Comparison of ENCODE assay signal across 30 mouse cellular contexts in the genomic region with DNA sequence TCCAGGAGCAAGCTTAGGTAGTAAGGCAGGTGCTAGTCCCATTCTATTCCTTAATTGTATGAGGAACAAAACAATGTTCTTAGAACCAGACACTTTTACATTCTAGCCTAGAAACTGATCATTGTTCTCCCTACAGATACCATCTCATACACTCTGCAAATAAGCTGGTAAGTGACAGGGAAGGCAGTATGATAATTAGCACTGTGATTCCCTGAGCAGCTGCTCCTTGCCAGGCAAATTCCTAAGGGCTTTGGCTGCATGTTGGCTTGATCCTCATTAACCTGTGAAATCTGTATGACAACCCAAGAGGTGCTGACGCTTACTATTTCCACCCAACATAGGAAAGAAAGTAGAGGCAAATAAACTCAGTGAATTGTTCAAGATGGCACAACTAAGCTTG.
DNase-seq lines count a peak whose midpoint lies in the region; ATAC-seq and TF ChIP-seq lines count a peak whose summit lies in the region.
"Had no signal": no experiment of that assay in that cellular context is flagged by ENCODE, and none has a peak within 500 bp of the region (broad histone marks: within the 10 kb centered on the region; RNA-seq: fewer than 3 reads in every experiment).

No protein-coding gene starts in this region.

- H3K4me2 ChIP-seq in midbrain, embryonic 11.5 days: no peak overlapping the region
- H3K4me2 ChIP-seq in midbrain, postnatal 0 days (ENCODE audit: low read depth, low read length, poor library complexity, severe bottlenecking): no peak overlapping the region
- no peak overlapping the region for H3K4me2 ChIP-seq in embryonic facial prominence, embryonic 15.5 days (replicated peaks)
- no peak overlapping the region for H3K4me2 ChIP-seq in forebrain, embryonic 15.5 days (replicated peaks)
- H3K4me2 ChIP-seq: embryonic facial prominence, embryonic 13.5 days; heart, embryonic 11.5 days; hindbrain, embryonic 15.5 days; limb, embryonic 13.5 days; liver, embryonic 11.5 days; lung, embryonic 15.5 days; neural tube, embryonic 13.5 days; stomach, embryonic 15.5 days had no signal

- DNase-seq in midbrain, embryonic 11.5 days (ENCODE audit: low spot score, missing footprints): no peak
- no peak for DNase-seq in midbrain, postnatal 0 days (ENCODE audit: low spot score)
- DNase-seq in retina, postnatal 1 day: peak; percentile 40
- DNase-seq in adipocyte (ENCODE audit: low spot score): no peak
- no peak for DNase-seq in thymus, adult 2 months
- DNase-seq: adrenal gland, adult 8-10 months; B cell, adult 2 months; cerebellum, adult 11 months; cerebellum, adult 9-11 months; embryo, embryonic 11 days; gastrocnemius, postnatal 36 days; heart, adult 18-20 months; heart, postnatal 4 days; kidney, adult 11 months; kidney, postnatal 14 days; right cerebral cortex, postnatal 25 days; thymus, postnatal 25 days had no signal

- H3K4me3 ChIP-seq in midbrain, embryonic 11.5 days (ENCODE audit: low read depth, low read length): no peak overlapping the region
- H3K4me3 ChIP-seq in midbrain, postnatal 0 days (ENCODE audit: low read depth, low read length): no peak overlapping the region
- H3K4me3 ChIP-seq in embryonic facial prominence, embryonic 15.5 days (replicated peaks): no peak overlapping the region
- no peak overlapping the region for H3K4me3 ChIP-seq in forebrain, embryonic 15.5 days
- no peak overlapping the region for H3K4me3 ChIP-seq in thymus, adult 2 months (ENCODE audit: control insufficient read depth, insufficient read depth, low read length)
- H3K4me3 ChIP-seq: embryonic facial prominence, embryonic 13.5 days; hindbrain, embryonic 15.5 days; left cerebral cortex, adult 2 months; limb, embryonic 13.5 days; lung, embryonic 15.5 days; neural tube, embryonic 13.5 days; stomach, embryonic 15.5 days had no signal

- H3K9ac ChIP-seq in midbrain, embryonic 11.5 days (ENCODE audit: low read length): no peak overlapping the region
- H3K9ac ChIP-seq in midbrain, postnatal 0 days (replicated peaks; ENCODE audit: low read length, poor library complexity, severe bottlenecking): no peak overlapping the region
- H3K9ac ChIP-seq in embryonic facial prominence, embryonic 15.5 days: no peak overlapping the region
- H3K9ac ChIP-seq in forebrain, embryonic 15.5 days (replicated peaks): no peak overlapping the region
- H3K9ac ChIP-seq: embryonic facial prominence, embryonic 13.5 days; hindbrain, embryonic 15.5 days; limb, embryonic 13.5 days; lung, embryonic 15.5 days; neural tube, embryonic 13.5 days; stomach, embryonic 15.5 days had no signal

- TF ChIP-seq POLR2A in thymus, adult 2 months (IDR thresholded peaks at IDR 0.05; ENCODE audit: control insufficient read depth, extremely low read depth, insufficient read depth, low read length, poor library complexity): no peak

- no peak for TF ChIP-seq CTCF in midbrain, postnatal 0 days (IDR thresholded peaks at IDR 0.05)
- no peak for TF ChIP-seq CTCF in thymus, adult 2 months (IDR thresholded peaks at IDR 0.05; ENCODE audit: borderline replicate concordance, control insufficient read depth, extremely low read depth, insufficient read depth, low read length, poor library complexity)

- H3K27ac ChIP-seq in midbrain, embryonic 11.5 days (ENCODE audit: low read depth, low read length): no peak overlapping the region
- H3K27ac ChIP-seq in midbrain, postnatal 0 days (ENCODE audit: low read depth, low read length): no peak overlapping the region
- H3K27ac ChIP-seq in embryonic facial prominence, embryonic 15.5 days (replicated peaks): no peak overlapping the region
- H3K27ac ChIP-seq in forebrain, embryonic 15.5 days (replicated peaks): no peak overlapping the region
- no peak overlapping the region for H3K27ac ChIP-seq in thymus, adult 2 months (ENCODE audit: control insufficient read depth, insufficient read depth, low read length)
- H3K27ac ChIP-seq: embryonic facial prominence, embryonic 13.5 days; hindbrain, embryonic 15.5 days; left cerebral cortex, adult 2 months; limb, embryonic 13.5 days; lung, embryonic 15.5 days; neural tube, embryonic 13.5 days; stomach, embryonic 15.5 days had no signal

- no peaks in the 10 kb centered on the region for H3K27me3 ChIP-seq in midbrain, embryonic 11.5 days (ENCODE audit: control insufficient read depth, insufficient read depth, low read length)
- H3K27me3 ChIP-seq in midbrain, postnatal 0 days (ENCODE audit: insufficient read depth, low read length): no peaks in the 10 kb centered on the region
- H3K27me3 ChIP-seq in embryonic facial prominence, embryonic 15.5 days: no peaks in the 10 kb centered on the region
- H3K27me3 ChIP-seq in forebrain, embryonic 15.5 days: no peaks in the 10 kb centered on the region
- H3K27me3 ChIP-seq in thymus, adult 2 months (ENCODE audit: control insufficient read depth, insufficient read depth, low read length): no peaks in the 10 kb centered on the region
- H3K27me3 ChIP-seq: embryonic facial prominence, embryonic 13.5 days; hindbrain, embryonic 15.5 days; limb, embryonic 13.5 days; lung, embryonic 15.5 days; neural tube, embryonic 13.5 days; stomach, embryonic 15.5 days had no signal

- ATAC-seq in midbrain, embryonic 11.5 days (ENCODE audit: low FRiP score): peak; percentile 35; the same call in 1 of the 2 replicates
- ATAC-seq in midbrain, postnatal 0 days (ENCODE audit: low FRiP score): no peak
- ATAC-seq in embryonic facial prominence, embryonic 15.5 days (ENCODE audit: insufficient number of reproducible peaks, low FRiP score, low TSS enrichment, low read depth): peak; percentile 69; the same call in 1 of the 2 replicates
- peak; percentile 73; the same call in 1 of the 2 replicates for ATAC-seq in forebrain, embryonic 15.5 days (replicated peaks)
- ATAC-seq: activated CD4-positive, CD25-positive, alpha-beta regulatory T cell, adult 4 months; inflammation-experienced regulatory T-cells, adult 6 months had no signal

- H3K36me3 ChIP-seq in midbrain, embryonic 11.5 days (ENCODE audit: control insufficient read depth, insufficient read depth, low read length): no peaks in the 10 kb centered on the region
- no peaks in the 10 kb centered on the region for H3K36me3 ChIP-seq in midbrain, postnatal 0 days (ENCODE audit: insufficient read depth, low read length)
- H3K36me3 ChIP-seq in embryonic facial prominence, embryonic 15.5 days: no peaks in the 10 kb centered on the region
- no peaks in the 10 kb centered on the region for H3K36me3 ChIP-seq in forebrain, embryonic 15.5 days
- no peaks in the 10 kb centered on the region for H3K36me3 ChIP-seq in thymus, adult 2 months (ENCODE audit: control insufficient read depth, insufficient read depth, low read length)
- H3K36me3 ChIP-seq: embryonic facial prominence, embryonic 13.5 days; hindbrain, embryonic 15.5 days; limb, embryonic 13.5 days; lung, embryonic 15.5 days; neural tube, embryonic 13.5 days; stomach, embryonic 15.5 days had no signal

- no peaks in the 10 kb centered on the region; the same call in 1 of the 2 replicates for H3K9me3 ChIP-seq in midbrain, embryonic 11.5 days (ENCODE audit: control insufficient read depth, low read length)
- no peaks in the 10 kb centered on the region for H3K9me3 ChIP-seq in midbrain, postnatal 0 days (ENCODE audit: low read length)
- H3K9me3 ChIP-seq in embryonic facial prominence, embryonic 15.5 days (replicated peaks): no peaks in the 10 kb centered on the region
- no peaks in the 10 kb centered on the region for H3K9me3 ChIP-seq in forebrain, embryonic 15.5 days
- H3K9me3 ChIP-seq: embryonic facial prominence, embryonic 13.5 days; hindbrain, embryonic 15.5 days; limb, embryonic 13.5 days; lung, embryonic 15.5 days; neural tube, embryonic 13.5 days; stomach, embryonic 15.5 days had no signal

- no peaks in the 10 kb centered on the region for H3K4me1 ChIP-seq in midbrain, embryonic 11.5 days (ENCODE audit: control insufficient read depth, insufficient read depth, low read length)
- no peaks in the 10 kb centered on the region for H3K4me1 ChIP-seq in midbrain, postnatal 0 days (ENCODE audit: insufficient read depth, low read length)
- H3K4me1 ChIP-seq in embryonic facial prominence, embryonic 15.5 days: no peaks in the 10 kb centered on the region
- peaks cover 7% of the 10 kb centered on the region; the same call in 1 of the 2 replicates for H3K4me1 ChIP-seq in forebrain, embryonic 15.5 days
- H3K4me1 ChIP-seq in thymus, adult 2 months (replicated peaks; ENCODE audit: control insufficient read depth, insufficient read depth, low read length): no peaks in the 10 kb centered on the region
- H3K4me1 ChIP-seq: embryonic facial prominence, embryonic 13.5 days; hindbrain, embryonic 15.5 days; limb, embryonic 13.5 days; lung, embryonic 15.5 days; stomach, embryonic 15.5 days had no signal

- 56% methylated on average over 1 of the region's 1 CpGs for WGBS in midbrain, embryonic 11.5 days
- 42% methylated on average over 1 of the region's 1 CpGs for WGBS in midbrain, postnatal 0 days
- WGBS in embryonic facial prominence, embryonic 15.5 days: 58% methylated on average over 1 of the region's 1 CpGs
- 24% methylated on average over 1 of the region's 1 CpGs for WGBS in forebrain, embryonic 15.5 days
- WGBS in thymus, adult 2 months: 87% methylated on average over 1 of the region's 1 CpGs
